Mouse (Mus musculus) small intestine, adult 2 months (tissue): ENCODE measurements around the gene Lrrc59.

Experiments used
- CTCF ChIP-seq: fragments of 200-500 bp; IDR thresholded peaks from 2 replicates; pipeline ENCODE4 v1.5.1; 2012; ENCODE audit warnings: low read depth, mild to moderate bottlenecking, control low read depth, inconsistent platforms, low read length, moderate library complexity, mixed read lengths; ENCODE audit not compliant: insufficient replicate concordance, insufficient read length; ENCODE audit errors: extremely low read depth
- POLR2A ChIP-seq: fragments of 200-500 bp; IDR thresholded peaks from 2 replicates; pipeline ENCODE4 v1.6.1; 2012; ENCODE audit warnings: low read depth, mild to moderate bottlenecking, control low read depth, inconsistent platforms, low read length, moderate library complexity

DNA sequence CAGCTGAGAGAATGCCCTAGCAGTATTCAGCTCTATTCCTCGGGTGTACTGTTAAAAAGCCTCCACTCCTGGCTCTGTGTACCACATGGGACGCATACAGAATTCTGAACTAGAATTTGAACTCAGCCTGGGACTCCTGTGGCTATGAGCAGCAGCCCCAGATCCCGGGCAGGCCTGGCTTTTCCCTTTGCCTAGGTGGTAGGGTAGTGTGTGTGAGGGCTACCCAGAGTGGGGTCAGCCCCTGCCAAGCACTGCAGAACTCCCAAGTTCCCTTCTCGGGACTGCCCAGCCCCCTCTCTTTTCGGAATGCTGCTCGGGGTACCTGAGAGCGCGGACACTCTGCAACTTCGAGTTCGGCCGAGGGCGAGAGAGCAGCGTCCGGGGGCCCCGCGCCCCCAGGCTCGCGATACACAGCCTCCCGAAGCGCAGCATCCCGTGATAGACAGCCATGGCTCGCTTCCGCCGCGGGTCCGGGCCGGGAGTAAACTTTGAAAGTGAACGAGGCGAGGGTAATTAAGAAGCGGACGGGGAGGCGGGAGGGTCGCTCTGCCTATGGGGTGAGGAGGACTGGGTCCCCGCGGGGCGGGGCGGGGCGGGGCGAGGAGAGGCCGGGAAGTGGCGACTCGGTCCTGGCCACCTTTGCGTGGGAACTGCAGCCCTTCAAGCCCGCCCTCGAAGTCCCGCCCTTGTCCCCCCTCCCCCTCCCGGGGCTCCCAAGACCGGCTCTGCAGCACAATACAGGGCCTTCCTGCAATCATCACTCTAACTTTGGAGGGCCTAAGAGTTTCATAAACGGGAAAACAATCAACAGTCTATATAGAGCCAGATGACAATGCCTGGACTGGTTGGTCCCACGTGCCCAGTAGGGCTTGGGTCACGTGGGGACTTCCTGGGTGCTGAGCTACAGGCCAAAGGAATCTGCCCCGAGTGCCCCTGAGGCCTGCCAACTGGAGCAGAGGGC lies 28.0 kb upstream of the Lrrc59 start, which contains the start of gene Acsf2:
- TF ChIP-seq CTCF (no peak), POLR2A (no peak)
